Mouse (Mus musculus) erythroblast, embryonic 14.5 days (primary cell): ENCODE results near the gene Bod1l.

Source experiments
- GATA1 ChIP-seq: IDR thresholded peaks from 2 replicates; pipeline ENCODE4 v1.6.1; 2012; ENCODE audit warnings: low read length, inconsistent platforms, mixed read lengths
- TAL1 ChIP-seq: IDR thresholded peaks from 3 replicates; pipeline ENCODE4 v1.6.1; 2012; ENCODE audit warnings: low read length, inconsistent platforms, mixed read lengths

DNA sequence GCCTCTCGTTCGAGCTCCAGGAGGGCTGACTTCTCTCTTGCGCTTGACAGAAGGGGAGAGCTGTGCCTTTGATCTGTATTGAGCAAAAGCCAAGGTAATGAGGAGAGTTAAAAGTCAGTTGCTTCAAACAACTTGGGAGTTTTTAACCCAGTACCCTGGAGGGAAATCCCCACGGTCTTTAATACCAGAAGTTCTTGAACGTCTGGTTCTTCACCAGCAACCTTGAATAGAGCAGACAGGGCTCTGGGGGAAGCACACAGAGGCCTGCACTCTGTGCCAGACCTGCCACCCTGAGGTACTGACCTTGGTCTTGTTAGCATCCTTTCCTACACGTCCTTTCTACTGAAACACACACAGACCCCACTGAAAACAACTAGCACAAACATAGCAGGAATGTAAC, 55.2 kb downstream of the Bod1l start:
- no peak for TF ChIP-seq GATA1
- TF ChIP-seq TAL1, result no peak
